Mouse (Mus musculus) gonadal fat pad, adult 2 months (tissue): Measurements from ENCODE around the gene Polr1e. TPM values are rescaled to one million over a fixed set of nuclear protein-coding genes. Genes with fewer than 3 reads are reported as not detected.
"Not testable (repeated sequence)": the region's sequence is repeated elsewhere in the genome, so short reads cannot be mapped to it uniquely, and the experiment has no call there.

Experiments
- DNase-seq: peaks from one replicate; pipeline ENCODE4 v3.0.0-alpha.2; 2012; ENCODE audit warnings: low read depth
- polyA plus RNA-seq: library from polyadenylated mRNA; depleted of rRNA; stranded (reverse); fragments of >200 nt; gene quantifications from 2 replicates; pipeline ENCODE4 v1.2.3, GENCODE M21; 2012; rRNA removed

Gene Polr1e
- 5.2 and 5.3 TPM in 2 replicates for polyA plus RNA-seq

DNA sequence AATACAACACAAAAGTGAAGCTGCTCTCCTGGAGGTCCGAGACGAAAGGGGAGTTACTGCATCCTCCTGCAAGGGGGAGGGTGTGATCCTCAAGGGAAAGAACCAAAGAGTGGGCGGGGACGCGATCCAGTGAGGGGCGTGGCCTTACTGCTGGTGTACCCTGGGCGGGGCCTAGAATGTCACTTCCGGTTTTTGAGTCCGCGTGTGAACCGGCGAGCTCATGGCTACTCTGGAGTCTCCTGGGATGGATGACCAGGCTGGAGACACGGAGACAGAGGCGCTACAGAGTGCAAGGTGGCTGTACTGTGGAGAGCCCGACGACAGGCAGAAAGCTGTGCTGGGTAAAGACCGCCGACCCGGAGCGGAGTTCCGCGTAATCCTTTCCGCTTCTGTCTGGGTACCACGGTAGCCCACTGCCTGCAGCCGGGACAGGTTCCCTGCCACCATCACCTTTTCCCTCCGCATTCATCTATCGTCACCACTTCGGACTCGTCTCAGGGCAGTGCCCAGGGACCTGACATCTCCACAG, at the start of gene Polr1e:
Gene Polr1e (plus strand): TSS at position 132 of the 529 bp plus-strand sequence.
- DNase-seq: peak; percentile 47

DNA sequence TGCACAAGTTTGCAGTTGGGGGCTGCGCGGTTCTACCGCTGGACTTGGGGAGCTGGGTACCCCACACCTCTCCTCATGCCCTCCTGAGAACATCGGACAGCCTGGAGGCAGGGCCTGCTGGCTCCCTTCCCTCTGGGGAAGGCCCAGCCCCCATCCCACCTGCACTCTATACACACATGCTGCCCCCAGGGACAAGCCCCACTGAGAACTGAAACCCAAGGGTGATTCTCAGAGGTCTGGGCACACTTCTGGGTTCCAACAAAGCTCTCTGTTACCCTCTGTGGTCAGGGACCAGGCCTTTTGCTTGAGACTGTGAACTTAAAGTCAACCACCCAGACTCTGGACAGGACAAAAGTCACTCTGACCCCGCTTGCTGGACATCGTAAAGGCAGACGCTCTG, 48.3 kb upstream of the Polr1e start:
- DNase-seq: no peak

DNA sequence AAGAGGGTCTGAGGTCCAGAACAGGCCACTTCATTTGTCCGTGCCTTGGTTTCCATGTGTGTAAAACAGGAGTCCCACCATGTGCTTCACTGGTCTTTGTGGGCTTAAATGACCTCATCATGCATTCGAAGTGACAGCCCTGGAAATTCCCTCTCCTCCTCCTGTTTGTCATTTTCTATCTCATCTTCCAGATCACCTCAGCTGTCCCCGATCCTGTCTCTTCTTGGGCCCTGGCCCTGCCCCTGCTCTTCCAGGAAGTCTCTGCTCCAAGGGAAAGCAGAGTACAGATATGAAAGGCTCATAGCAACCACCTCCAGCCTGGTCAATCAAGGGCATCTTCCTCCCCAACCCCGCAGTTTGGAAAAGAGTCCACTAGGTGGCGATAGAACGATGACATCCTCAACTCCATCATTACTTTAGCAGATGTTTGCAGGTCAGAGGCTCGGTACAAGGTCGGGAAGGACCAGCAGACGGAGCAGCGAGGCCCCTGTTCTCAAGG, 47.7 kb upstream of the Polr1e start:
- DNase-seq: no peak

DNA sequence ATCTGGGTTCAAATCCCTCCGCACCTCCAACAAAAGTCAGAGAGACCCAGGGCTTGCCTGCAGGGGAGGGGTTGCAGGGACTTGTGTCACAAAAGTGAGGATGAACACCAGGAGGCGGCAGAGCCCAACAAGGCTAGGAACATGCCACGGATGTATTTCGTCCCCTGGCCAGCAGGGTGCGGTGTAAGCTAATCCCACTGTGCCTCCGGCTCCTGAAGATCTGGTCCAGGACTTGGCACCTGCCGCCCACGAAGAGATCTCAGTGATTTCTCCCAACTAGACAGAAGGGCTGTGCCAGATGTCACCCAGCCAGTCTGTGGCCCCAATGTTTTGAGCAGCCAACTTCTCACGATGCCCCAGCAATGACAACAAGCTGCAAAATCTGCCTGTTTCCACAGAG, 44.9 kb upstream of the Polr1e start:
- DNase-seq: peak; percentile 36

- no peak for DNase-seq
Observed at GRCm38 (mm10) chr4:44973871-44974270, 44.5 kb upstream of the Polr1e start.

DNA sequence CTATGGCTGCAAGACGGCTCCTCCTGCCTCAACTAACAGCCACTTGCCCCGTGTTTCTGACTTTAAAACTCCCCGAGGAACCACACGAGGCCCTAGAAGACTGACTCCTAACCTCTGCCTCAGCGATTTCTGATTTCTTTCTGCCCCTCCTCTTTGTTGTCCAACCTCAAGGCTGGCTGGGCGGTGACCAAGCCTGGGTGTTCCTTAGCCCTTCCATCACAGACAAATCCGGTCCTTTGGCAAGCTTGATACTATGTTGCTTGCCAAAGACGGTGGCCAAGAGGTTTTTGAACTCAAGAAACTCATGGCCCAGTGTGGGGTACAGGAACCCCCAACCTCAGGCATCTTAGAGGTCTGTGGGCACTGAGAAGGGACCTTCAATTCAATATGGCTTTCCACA, 44.1 kb upstream of the Polr1e start:
- no peak for DNase-seq

DNA sequence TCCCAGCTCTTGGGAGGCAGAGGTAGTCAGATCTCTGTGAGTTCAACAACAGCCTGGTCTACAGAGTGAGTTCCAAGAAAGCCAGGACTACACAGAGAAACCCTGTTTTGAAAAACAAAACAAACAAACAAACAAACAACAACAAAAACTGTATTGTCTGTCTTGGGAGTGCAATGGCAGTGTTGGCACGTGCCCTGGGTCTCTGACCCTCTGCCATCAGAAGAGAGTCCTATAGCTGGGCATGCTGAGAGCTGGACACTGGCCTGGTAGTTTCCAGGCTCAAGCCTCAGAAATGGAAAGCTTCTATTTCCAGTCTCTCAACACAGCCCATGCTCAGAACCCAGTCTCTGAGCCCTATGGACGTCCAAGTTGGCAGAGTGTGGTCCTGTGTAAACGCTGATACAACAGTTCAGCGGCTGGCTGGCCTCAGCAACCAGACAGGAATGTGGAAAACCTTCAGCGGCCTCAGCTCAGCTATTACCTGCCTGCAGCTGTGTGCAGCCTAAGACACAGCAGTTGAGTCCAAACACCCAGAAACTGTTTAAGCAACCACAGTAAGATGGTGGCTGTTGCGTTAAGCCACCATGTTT, 42.3 kb upstream of the Polr1e start:
- DNase-seq: no peak

- DNase-seq: no peak
Observed at GRCm38 (mm10) chr4:44976921-44977710, 41.3 kb upstream of the Polr1e start.

DNA sequence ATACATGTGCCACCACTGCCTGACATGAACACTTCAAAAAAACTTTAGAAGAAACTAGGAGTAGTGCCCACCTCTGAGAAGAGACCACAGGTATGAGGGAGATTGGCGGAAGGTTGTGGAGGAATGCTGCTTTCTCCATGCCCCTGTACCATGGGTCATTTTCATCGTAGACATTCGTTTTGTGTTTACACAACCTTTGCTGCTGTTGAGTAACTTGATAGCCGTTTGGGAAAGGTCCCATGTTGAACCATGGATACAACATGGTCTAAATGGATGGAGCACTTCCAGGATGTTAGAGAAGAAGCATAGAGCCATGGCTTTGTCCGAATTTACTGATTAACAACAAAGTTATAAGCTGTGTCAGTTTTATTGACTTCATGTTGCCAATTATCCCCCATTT, 40.2 kb upstream of the Polr1e start:
- no peak for DNase-seq

- DNase-seq: no peak
Observed at GRCm38 (mm10) chr4:44979794-44980338, 38.5 kb upstream of the Polr1e start.

GRCm38 (mm10) chr4:44981280-44981973, 37.0 kb upstream of the Polr1e start, which contains the start of gene Grhpr:
Grhpr (plus strand) TSS chr4:44981395.
- no peak for DNase-seq

DNA sequence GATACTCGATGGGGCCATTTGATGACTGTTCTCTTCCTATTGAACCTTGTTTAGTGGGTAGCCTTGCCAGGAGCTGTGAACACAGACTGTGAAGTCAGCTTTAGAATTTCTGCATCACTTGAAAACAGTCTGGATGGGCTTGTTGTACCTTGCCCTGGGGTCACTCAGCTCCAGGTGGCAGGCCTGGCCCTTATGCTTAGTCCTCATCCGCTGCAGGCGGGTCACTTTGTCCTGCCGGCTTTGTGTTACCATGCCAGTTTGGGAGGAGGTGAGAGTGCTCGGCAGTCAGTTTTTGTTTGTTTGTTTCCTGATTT, 36.5 kb upstream of the Polr1e start:
- DNase-seq: no peak

GRCm38 (mm10) chr4:44982440-44983130, 35.8 kb upstream of the Polr1e start:
- no peak for DNase-seq

- DNase-seq: no peak
Observed at GRCm38 (mm10) chr4:44983131-44983740, 35.1 kb upstream of the Polr1e start.

DNA sequence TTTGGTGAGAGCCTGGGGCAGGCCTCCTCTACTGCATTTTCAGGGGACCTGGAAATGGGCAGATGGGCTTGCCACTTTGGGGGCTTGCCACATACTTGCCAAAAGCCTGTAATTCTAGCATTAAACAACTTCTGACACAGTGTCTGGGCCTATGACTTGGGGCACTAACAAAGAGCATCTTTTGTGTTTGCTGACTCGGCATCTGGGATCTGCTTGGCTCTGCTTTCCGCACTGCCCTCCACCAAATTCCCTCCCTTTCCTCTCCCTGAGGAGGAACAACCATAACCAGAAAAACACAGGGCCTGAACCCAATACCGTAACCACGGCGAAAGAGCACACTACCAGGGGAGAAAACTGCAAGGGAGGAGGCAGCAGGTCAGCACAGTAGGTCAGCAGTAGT, 27.8 kb upstream of the Polr1e start:
- DNase-seq: no peak

GRCm38 (mm10) chr4:44992330-44992729, 26.1 kb upstream of the Polr1e start:
- DNase-seq: not testable (repeated sequence)

DNA sequence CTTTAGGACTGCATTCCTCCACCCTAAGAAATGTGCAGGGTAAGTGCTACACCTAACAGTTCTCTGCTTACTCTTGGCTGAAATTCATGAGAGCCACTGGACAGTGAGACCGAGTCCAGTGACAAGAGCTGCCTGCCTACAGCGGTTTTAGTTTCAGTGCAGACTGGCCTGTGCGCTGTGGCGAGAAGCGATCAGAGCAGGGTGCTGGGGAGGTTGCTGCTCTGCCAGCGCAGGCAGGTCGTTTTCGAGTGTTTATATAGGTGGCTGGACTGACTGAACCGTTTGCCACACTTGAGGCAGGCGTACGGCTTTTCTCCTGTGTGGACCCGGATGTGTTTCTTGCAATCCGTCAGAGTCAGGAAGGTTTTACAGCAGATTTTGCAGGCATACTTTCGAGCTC, 25.2 kb upstream of the Polr1e start:
- DNase-seq: not testable (repeated sequence)

DNA sequence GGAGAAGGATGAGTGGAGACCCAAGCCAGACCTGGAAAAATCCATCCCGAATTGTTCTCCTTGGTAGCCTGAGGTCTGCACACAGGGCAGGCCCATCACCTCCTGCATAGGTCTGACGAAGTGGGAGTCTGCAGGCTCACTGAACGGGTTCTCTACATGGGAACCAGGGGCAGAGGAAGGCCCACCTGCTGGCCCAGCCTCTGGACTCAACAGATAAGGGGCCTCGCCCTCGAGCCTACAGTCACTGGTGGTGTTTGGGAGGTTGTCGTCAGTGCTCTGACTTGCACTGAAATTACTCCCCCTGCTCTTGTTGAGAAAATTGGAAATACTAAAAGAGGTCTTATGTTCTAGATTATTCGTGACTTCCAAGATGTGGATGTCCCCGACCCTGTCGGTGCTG, 24.5 kb upstream of the Polr1e start:
- DNase-seq: no peak

DNA sequence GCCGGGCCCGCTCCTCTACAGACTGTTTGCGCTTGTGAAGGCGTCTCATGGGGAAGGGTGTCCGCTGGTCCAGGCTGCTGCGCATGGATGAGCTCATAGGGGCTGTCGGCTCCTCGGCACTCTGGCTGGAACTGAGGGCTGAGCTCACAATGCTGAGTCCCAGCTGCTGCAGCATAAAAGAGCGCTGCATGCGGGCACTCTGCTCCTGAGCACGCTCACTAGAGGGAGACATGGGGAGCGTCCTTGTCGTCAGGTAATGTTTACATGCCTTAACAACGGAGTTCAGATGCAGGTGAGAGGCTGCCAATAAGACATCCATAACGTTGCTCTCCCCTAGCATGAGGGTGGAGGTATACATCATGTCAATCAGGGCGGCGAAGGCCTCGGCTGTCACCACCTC, 23.6 kb upstream of the Polr1e start:
- DNase-seq: no peak

DNA sequence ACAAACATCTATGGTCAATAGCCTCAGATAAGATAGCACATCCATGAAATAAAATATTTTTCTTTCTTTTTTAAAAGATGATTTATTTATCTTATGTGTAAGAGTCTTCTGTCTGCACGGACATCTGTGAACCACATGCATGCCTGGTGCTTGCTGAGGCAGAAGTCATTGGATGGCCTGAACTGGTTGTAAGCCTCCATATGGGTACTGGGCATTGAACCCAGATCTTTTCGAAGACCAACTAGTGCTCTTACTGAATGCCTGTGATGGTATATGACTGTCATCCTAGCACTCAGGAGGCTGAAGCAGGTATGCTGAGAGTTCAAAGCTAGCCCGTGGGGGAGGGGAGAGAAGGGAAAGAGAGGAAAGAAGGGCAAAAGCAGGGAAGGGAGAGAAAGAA, 20.3 kb upstream of the Polr1e start:
- no peak for DNase-seq

GRCm38 (mm10) chr4:45000001-45000400, 18.4 kb upstream of the Polr1e start:
- no peak for DNase-seq
